ENCODE assay signal across 14 mouse cellular contexts in genomic region chr2:93170845-93171200, GRCm38 (mm10). TPM values are rescaled to one million over a fixed set of nuclear protein-coding genes. Genes with fewer than 3 reads are reported as not detected.
A peak's percentile ranks its signal among the peaks of the same experiment; 100 is the strongest.
DNase-seq lines count a peak whose midpoint lies in the region; ATAC-seq and TF ChIP-seq lines count a peak whose summit lies in the region.
"Had no signal": no experiment of that assay in that cellular context is flagged by ENCODE, and none has a peak within 500 bp of the region (broad histone marks: within the 10 kb centered on the region; RNA-seq: fewer than 3 reads in every experiment).

No protein-coding gene starts in this region.

- 0 out of 2 replicates have a peak, but pooled peaks have one; percentile 21 for ATAC-seq in lung, embryonic 14.5 days (ENCODE audit: insufficient read depth)
- ATAC-seq in forebrain, postnatal 0 days: no peak; the same call in 1 of the 2 replicates
- ATAC-seq in midbrain, embryonic 15.5 days (replicated peaks): no peak

- no peak overlapping the region for H3K27ac ChIP-seq in lung, embryonic 14.5 days (ENCODE audit: low read depth)
- 0 out of 2 replicates have a peak overlapping the region, but pooled peaks have one; percentile 29 for H3K27ac ChIP-seq in forebrain, postnatal 0 days (ENCODE audit: low read depth, low read length)
- H3K27ac ChIP-seq in midbrain, embryonic 15.5 days: peak overlapping the region; percentile 17; the same call in 1 of the 2 replicates
- no peak overlapping the region for H3K27ac ChIP-seq in limb, embryonic 10.5 days
- H3K27ac ChIP-seq: heart, embryonic 10.5 days; stomach, embryonic 15.5 days had no signal

- H3K4me1 ChIP-seq in lung, embryonic 14.5 days (ENCODE audit: insufficient read depth): peaks cover 6% of the 10 kb centered on the region; the same call in 1 of the 2 replicates
- H3K4me1 ChIP-seq in forebrain, postnatal 0 days (ENCODE audit: insufficient read depth): 0 out of 2 replicates have a peak, but pooled peaks cover 5% of the 10 kb centered on the region
- H3K4me1 ChIP-seq in midbrain, embryonic 15.5 days: peaks cover 27% of the 10 kb centered on the region
- H3K4me1 ChIP-seq in limb, embryonic 10.5 days: peaks cover 26% of the 10 kb centered on the region

- H3K9me3 ChIP-seq in lung, embryonic 14.5 days (ENCODE audit: low read depth, low read length): no peaks in the 10 kb centered on the region
- no peaks in the 10 kb centered on the region for H3K9me3 ChIP-seq in forebrain, postnatal 0 days (ENCODE audit: low read length)
- H3K9me3 ChIP-seq in midbrain, embryonic 15.5 days: no peaks in the 10 kb centered on the region
- H3K9me3 ChIP-seq in limb, embryonic 10.5 days (replicated peaks): no peaks in the 10 kb centered on the region
- H3K9me3 ChIP-seq: heart, embryonic 10.5 days; megakaryocyte, embryonic 14.5 days; stomach, embryonic 15.5 days had no signal

- no peak overlapping the region for H3K4me3 ChIP-seq in lung, embryonic 14.5 days (ENCODE audit: low read depth, low read length)
- no peak overlapping the region for H3K4me3 ChIP-seq in forebrain, postnatal 0 days (ENCODE audit: low read depth, low read length)
- no peak overlapping the region for H3K4me3 ChIP-seq in midbrain, embryonic 15.5 days
- no peak overlapping the region for H3K4me3 ChIP-seq in limb, embryonic 10.5 days
- H3K4me3 ChIP-seq: heart, embryonic 10.5 days; megakaryocyte, embryonic 14.5 days; stomach, embryonic 15.5 days had no signal

- no peak overlapping the region for H3K4me2 ChIP-seq in lung, embryonic 14.5 days
- H3K4me2 ChIP-seq in forebrain, postnatal 0 days (ENCODE audit: low read depth): no peak overlapping the region
- H3K4me2 ChIP-seq in midbrain, embryonic 15.5 days: no peak overlapping the region
- H3K4me2 ChIP-seq: stomach, embryonic 15.5 days had no signal

- 53% methylated on average over 5 of the region's 5 CpGs for WGBS in lung, embryonic 14.5 days
- WGBS in forebrain, postnatal 0 days: 53% methylated on average over 5 of the region's 5 CpGs
- 61% methylated on average over 5 of the region's 5 CpGs for WGBS in midbrain, embryonic 15.5 days
- 94% methylated on average over 5 of the region's 5 CpGs for WGBS in limb, embryonic 10.5 days

- H3K36me3 ChIP-seq in lung, embryonic 14.5 days (ENCODE audit: insufficient read depth): no peaks in the 10 kb centered on the region
- no peaks in the 10 kb centered on the region for H3K36me3 ChIP-seq in forebrain, postnatal 0 days (ENCODE audit: insufficient read depth)
- no peaks in the 10 kb centered on the region for H3K36me3 ChIP-seq in midbrain, embryonic 15.5 days (replicated peaks)
- no peaks in the 10 kb centered on the region for H3K36me3 ChIP-seq in limb, embryonic 10.5 days
- H3K36me3 ChIP-seq: heart, embryonic 10.5 days; stomach, embryonic 15.5 days had no signal

- no peaks in the 10 kb centered on the region for H3K27me3 ChIP-seq in lung, embryonic 14.5 days (ENCODE audit: insufficient read depth, low read length)
- no peaks in the 10 kb centered on the region for H3K27me3 ChIP-seq in forebrain, postnatal 0 days (ENCODE audit: insufficient read depth, low read length)
- H3K27me3 ChIP-seq in midbrain, embryonic 15.5 days (replicated peaks): no peaks in the 10 kb centered on the region
- H3K27me3 ChIP-seq in limb, embryonic 10.5 days (ENCODE audit: low read depth, poor library complexity, severe bottlenecking): peaks cover 39% of the 10 kb centered on the region
- H3K27me3 ChIP-seq: stomach, embryonic 15.5 days had no signal

- TF ChIP-seq CTCF in lung, embryonic 14.5 days (IDR thresholded peaks at IDR 0.05; ENCODE audit: low read depth): no peak
- no peak for TF ChIP-seq CTCF in forebrain, postnatal 0 days (IDR thresholded peaks at IDR 0.05; ENCODE audit: low read depth)

- DNase-seq in cerebellum, adult 9-10 months: peak; percentile 51
- no peak for DNase-seq in cerebellum, adult 8-10 months
- peak; percentile 66 for DNase-seq in lung, embryonic 14.5 days
- DNase-seq in lung, postnatal 14 days: no peak
- no peak for DNase-seq in forebrain, postnatal 0 days
- no peak for DNase-seq in frontal cortex, adult 2 months (ENCODE audit: extremely low spot score in 1 of 2, low spot score in 1 of 2)
- no peak for DNase-seq in limb, embryonic 10.5 days (ENCODE audit: low spot score)
- DNase-seq: kidney, postnatal 14 days; lung, adult 2 months; thymus, postnatal 4 days had no signal

- H3K9ac ChIP-seq in lung, embryonic 14.5 days: no peak overlapping the region
- no peak overlapping the region for H3K9ac ChIP-seq in forebrain, postnatal 0 days
- H3K9ac ChIP-seq in midbrain, embryonic 15.5 days: no peak overlapping the region
- H3K9ac ChIP-seq: stomach, embryonic 15.5 days had no signal

RNA-seq across cellular contexts. Expression of gene Trp53i11, which starts 16.5 kb away (rescaled TPM):
- 46.7 and 51.1 TPM in 2 replicates for polyA plus RNA-seq in lung, embryonic 14.5 days (2014; fragmentation: Nextera tagmentation; extraction: Ambion mirVana)
- 113 and 132 TPM in 2 replicates for total RNA-seq in forebrain, postnatal 0 days (2014; rRNA removed)
- 95.2 and 123 TPM in 2 replicates for polyA plus RNA-seq in forebrain, postnatal 0 days (2015; fragmentation: Nextera tagmentation; extraction: Ambion mirVana)
- polyA plus RNA-seq in midbrain, embryonic 15.5 days (2015; fragmentation: Nextera tagmentation; extraction: Ambion mirVana): 128 and 138 TPM in 2 replicates
- 80.4 and 85.9 TPM in 2 replicates for polyA plus RNA-seq in frontal cortex, adult 2 months (2012; rRNA removed)
- 17.5 and 25.2 TPM in 2 replicates for polyA plus RNA-seq in limb, embryonic 10.5 days (2016; fragmentation: Nextera tagmentation; extraction: Ambion mirVana)

Comparison
In these comparisons a context has a peak if more than half of its experiments do, and no peak if none do; other contexts are left out.
1. DNase-seq: peak in cerebellum, adult 9-10 months (single experiment) and lung, embryonic 14.5 days (single experiment); none in cerebellum, adult 8-10 months (single experiment), lung, postnatal 14 days (single experiment), forebrain, postnatal 0 days (single experiment), frontal cortex, adult 2 months (0 of 2) and limb, embryonic 10.5 days (single experiment).
2. H3K27ac ChIP-seq: peak in forebrain, postnatal 0 days (single experiment) and midbrain, embryonic 15.5 days (single experiment); none in lung, embryonic 14.5 days (single experiment) and limb, embryonic 10.5 days (single experiment).